Mouse (Mus musculus): ENCODE results near the gene Ebpl.
A peak's percentile ranks its signal among the peaks of the same experiment; 100 is the strongest.
"Not testable (repeated sequence)": the region's sequence is repeated elsewhere in the genome, so short reads cannot be mapped to it uniquely, and the experiment has no call there.

GRCm38 (mm10) chr14:61327007-61327406 lies 33.2 kb downstream of the Ebpl start:
- TF ChIP-seq CTCF (IDR thresholded peaks at IDR 0.05), result peak; percentile 26; the same call in 1 of the 2 replicates
- TF ChIP-seq EP300 (IDR thresholded peaks at IDR 0.05), result not testable (repeated sequence)

All from lung, postnatal 0 days (tissue).